Mouse (Mus musculus): ENCODE data around the gene Tlr7.

- TF ChIP-seq GATA1 (IDR thresholded peaks at IDR 0.05; ENCODE audit: borderline replicate concordance, low read length) (no peak), FLI1 (IDR thresholded peaks at IDR 0.05; ENCODE audit: low read length) (no peak)
Measured at GRCm38 (mm10) chrX:167321233-167321806, 9.0 kb downstream of the Tlr7 start.

Measured in megakaryocyte, embryonic 14.5 days (primary cell).